Mouse (Mus musculus) forebrain, embryonic 14.5 days (tissue): ENCODE data around the gene Psmd2. TPM values are rescaled to one million over a fixed set of nuclear protein-coding genes. Genes with fewer than 3 reads are reported as not detected.

Source experiments
- ATAC-seq: fragments of 200-750 bp; cut with Nextera tagmentation; 2 replicates; pipeline ENCODE4 v1.8.0; 2017; ENCODE audit warnings: mild to moderate bottlenecking, moderate library complexity
- DNase-seq: peaks from one replicate; pipeline ENCODE4 v3.0.0-alpha.2; 2015; ENCODE audit warnings: low spot score
- H3K27ac ChIP-seq: fragments of 300-500 bp; sonication (generic); 2 replicates; pipeline ENCODE4 v1.5.1; 2014; ENCODE audit warnings: low read depth, mild to moderate bottlenecking, control low read depth, low read length, moderate library complexity
- H3K27me3 ChIP-seq: fragments of 300-500 bp; sonication (generic); replicated peaks from 2 replicates; pipeline ENCODE4 v1.6.1; 2014; ENCODE audit warnings: low read length, control low read depth, mixed read lengths; ENCODE audit not compliant: control insufficient read depth, insufficient read depth
- H3K36me3 ChIP-seq: fragments of 300-500 bp; sonication (generic); 2 replicates; pipeline ENCODE4 v1.6.1; 2014; ENCODE audit warnings: low read length, control low read depth; ENCODE audit not compliant: control insufficient read depth, insufficient read depth
- H3K4me1 ChIP-seq: fragments of 300-500 bp; sonication (generic); 2 replicates; pipeline ENCODE4 v1.6.1; 2014; ENCODE audit warnings: antibody characterized with exemption, low read length, control low read depth; ENCODE audit not compliant: control insufficient read depth, insufficient read depth
- H3K4me2 ChIP-seq: fragments of 300-500 bp; sonication (generic); 2 replicates; pipeline ENCODE4 v1.6.1; 2014; ENCODE audit warnings: mild to moderate bottlenecking, control low read depth, low read length
- H3K4me3 ChIP-seq: fragments of 300-500 bp; sonication (generic); 2 replicates; pipeline ENCODE4 v1.5.1; 2014; ENCODE audit warnings: low read depth, low read length, control low read depth
- H3K9ac ChIP-seq: fragments of 300-500 bp; sonication (generic); 2 replicates; pipeline ENCODE4 v1.6.1; 2014; ENCODE audit warnings: mild to moderate bottlenecking, low read length, control low read depth, moderate library complexity
- H3K9me3 ChIP-seq: fragments of 300-500 bp; sonication (generic); replicated peaks from 2 replicates; pipeline ENCODE4 v1.6.1; 2016; ENCODE audit warnings: low read length, control low read depth, mixed read lengths; ENCODE audit not compliant: control insufficient read depth
- WGBS: fragments of 180-500 bp; shearing (Covaris S2); extraction: QIAGEN DNeasy Blood & Tissue Kit; methylation state at CpG from one replicate; pipeline ENCODE4 v1.1.7; 2014; 5-methylcytosine and 5-hydroxymethylcytosine counted together
- microRNA counts: library from miRNA; unstranded; fragments of <30 nt; microRNA quantifications from one replicate; lab custom pipeline; 2016
- microRNA-seq: library from miRNA; unstranded; fragments of <30 nt; microRNA quantifications from one replicate; pipeline ENCODE4, GENCODE M21; 2016
- polyA plus RNA-seq: library from polyadenylated mRNA; unstranded; fragments of >200 nt; fragmentation: Nextera tagmentation; extraction: Ambion mirVana; gene quantifications from 2 replicates; pipeline ENCODE4 v1.2.1, GENCODE M21; 2014

Gene Psmd2
- polyA plus RNA-seq, 1 experiment from 2014 or later, result 354 TPM

- no peaks in the 10 kb centered on the region for H3K27me3 ChIP-seq
- H3K36me3 ChIP-seq, result peaks cover 33% of the 10 kb centered on the region
- no peaks in the 10 kb centered on the region for H3K9me3 ChIP-seq
- no peak overlapping the region for H3K4me3 ChIP-seq
- H3K27ac ChIP-seq, result no peak overlapping the region
- ATAC-seq (no peak), DNase-seq (no peak)
- no peak overlapping the region for H3K9ac ChIP-seq
- H3K4me1 ChIP-seq, result peaks cover 20% of the 10 kb centered on the region
- WGBS, result 73% methylated on average over 9 of the region's 9 CpGs
- no peak overlapping the region for H3K4me2 ChIP-seq
Observed at GRCm38 (mm10) chr16:20712190-20712589, 60.7 kb downstream of the Psmd2 start.

- no peak overlapping the region for H3K27ac ChIP-seq
Observed at GRCm38 (mm10) chr16:20712889-20713288, 61.4 kb downstream of the Psmd2 start.

More at GRCm38 (mm10) chr16:20712889-20713288, 61.4 kb downstream of the Psmd2 start:
- peaks cover 21% of the 10 kb centered on the region for H3K4me1 ChIP-seq
- no peak overlapping the region for H3K9ac ChIP-seq
- H3K4me3 ChIP-seq, result no peak overlapping the region
- ATAC-seq, result no peak
- 86% methylated on average over 7 of the region's 7 CpGs for WGBS
- no peaks in the 10 kb centered on the region for H3K9me3 ChIP-seq
- H3K27me3 ChIP-seq, result no peaks in the 10 kb centered on the region
- DNase-seq, result no peak
- peaks cover 26% of the 10 kb centered on the region for H3K36me3 ChIP-seq
- no peak overlapping the region for H3K4me2 ChIP-seq

MicroRNA genes within 50 kb of the gene (microRNA counts, 519-probe panel; counts per million panel counts)
- microRNA mmu-miR-1224 (lab: Ali Mortazavi, UCI), result 2,730 counts per million, percentile 18 among the panel's probes with 10 or more counts

Small RNA genes within 50 kb of the gene (microRNA-seq; reads per million reads assigned to microRNA genes)
- 6.1 reads per million, percentile 28 among the genes with 10 or more reads in this experiment for gene Mir1224

Other genes with a start within 250 kb of the Psmd2 start
- 96.7 and 120 TPM in 2 replicates for gene Abcc5, start 225.3 kb upstream of the Psmd2 start, polyA plus RNA-seq
- gene Eif2b5, start 152.8 kb upstream of the Psmd2 start, polyA plus RNA-seq, result 90.3 and 92.1 TPM in 2 replicates
- gene Dvl3, start 134.7 kb upstream of the Psmd2 start, polyA plus RNA-seq, result 25.3 and 26.0 TPM in 2 replicates
- 1,206 and 1,335 TPM in 2 replicates for gene Ap2m1, start 116.2 kb upstream of the Psmd2 start, polyA plus RNA-seq
- 64.8 and 74.4 TPM in 2 replicates for gene Abcf3, start 103.1 kb upstream of the Psmd2 start, polyA plus RNA-seq
- 1.3 and 4.1 TPM in 2 replicates for gene Vwa5b2, start 62.2 kb upstream of the Psmd2 start, polyA plus RNA-seq
- gene Eef1akmt4, start 40.1 kb upstream of the Psmd2 start, polyA plus RNA-seq, result 18.2 and 24.8 TPM in 2 replicates
- gene Gm49333, start 40.0 kb upstream of the Psmd2 start, polyA plus RNA-seq, result 0.17 TPM in 1 of 2 replicates, not detected in the other
- gene Alg3, start 39.9 kb upstream of the Psmd2 start, polyA plus RNA-seq, result 34.9 and 44.4 TPM in 2 replicates
- 18.6 and 18.9 TPM in 2 replicates for gene Camk2n2, start 30.4 kb upstream of the Psmd2 start, polyA plus RNA-seq
- 5.3 and 6.0 TPM in 2 replicates for gene Ece2, start 21.8 kb upstream of the Psmd2 start, polyA plus RNA-seq
- gene Eif4g1, start 16.7 kb downstream of the Psmd2 start, polyA plus RNA-seq, result 97.6 and 109 TPM in 2 replicates
- 51.5 and 55.5 TPM in 2 replicates for gene Fam131a, start 41.6 kb downstream of the Psmd2 start, polyA plus RNA-seq
- 112 and 126 TPM in 2 replicates for gene Polr2h, start 66.0 kb downstream of the Psmd2 start, polyA plus RNA-seq
- 11.9 and 15.2 TPM in 2 replicates for gene Clcn2, start 66.1 kb downstream of the Psmd2 start, polyA plus RNA-seq
- gene Chrd, start 81.5 kb downstream of the Psmd2 start, polyA plus RNA-seq, result 2.6 and 3.8 TPM in 2 replicates
- gene Thpo, start 82.9 kb downstream of the Psmd2 start, polyA plus RNA-seq, result 0.25 and 0.62 TPM in 2 replicates